Mouse (Mus musculus) c-Kit-positive CD71-positive TER-119-positive erythroid progenitor cells, embryonic 14.5 days (primary cell): ENCODE measurements at regions not wholly inside any gene's neighbourhood (a gene's known extent, or its start where the extent isn't known, plus 50 kb on each side); places are given as distances from the start of the nearest gene placed in this dataset.

Experiments
- DNase-seq: peaks from one replicate; pipeline ENCODE4 v3.0.0-alpha.2; 2013; ENCODE audit warnings: low spot score

- DNase-seq, result no peak
These were observed 153.3 kb downstream of the Shq1 start for GRCm38 (mm10) chr6:100517662-100518061.

- no peak for DNase-seq
These were observed 158.3 kb downstream of the Shq1 start for GRCm38 (mm10) chr6:100512676-100513075.

GRCm38 (mm10) chr6:100510676-100511075 is 160.3 kb downstream of the Shq1 start:
- no peak for DNase-seq

- DNase-seq, result no peak
These were observed 165.3 kb downstream of the Shq1 start for GRCm38 (mm10) chr6:100505506-100506247.

- no peak for DNase-seq
These were observed 167.8 kb downstream of the Shq1 start for GRCm38 (mm10) chr6:100502961-100503782.

- no peak for DNase-seq
These were observed 168.8 kb downstream of the Shq1 start for GRCm38 (mm10) chr6:100502139-100502538.

GRCm38 (mm10) chr6:100500741-100501140 is 170.2 kb downstream of the Shq1 start:
- DNase-seq, result no peak

GRCm38 (mm10) chr6:100500060-100500459 is 170.9 kb downstream of the Shq1 start:
- DNase-seq, result no peak

GRCm38 (mm10) chr6:100498861-100499271 is 172.1 kb downstream of the Shq1 start:
- no peak for DNase-seq

- no peak for DNase-seq
These were observed 172.8 kb downstream of the Shq1 start for GRCm38 (mm10) chr6:100498126-100498525.

- no peak for DNase-seq
These were observed 174.8 kb downstream of the Shq1 start for GRCm38 (mm10) chr6:100496135-100496534.

GRCm38 (mm10) chr6:100495131-100495530 is 175.8 kb downstream of the Shq1 start:
- DNase-seq, result no peak

GRCm38 (mm10) chr6:100493558-100493957 is 177.4 kb downstream of the Shq1 start:
- DNase-seq, result no peak

- DNase-seq, result no peak
These were observed 179.1 kb downstream of the Shq1 start for GRCm38 (mm10) chr6:100491811-100492210.

GRCm38 (mm10) chr6:100490920-100491712 is 179.8 kb downstream of the Shq1 start:
- no peak for DNase-seq

GRCm38 (mm10) chr6:100483836-100484235 is 187.1 kb downstream of the Shq1 start:
- DNase-seq, result no peak

GRCm38 (mm10) chr6:100483084-100483810 is 187.7 kb downstream of the Shq1 start:
- no peak for DNase-seq

GRCm38 (mm10) chr6:100482572-100482971 is 188.4 kb downstream of the Shq1 start:
- DNase-seq, result no peak

- no peak for DNase-seq
These were observed 190.4 kb downstream of the Shq1 start for GRCm38 (mm10) chr6:100480525-100480924.

GRCm38 (mm10) chr6:100479881-100480280 is 191.1 kb downstream of the Shq1 start:
- no peak for DNase-seq

GRCm38 (mm10) chr6:100479455-100479854 is 191.5 kb downstream of the Shq1 start:
- no peak for DNase-seq
